In genomic region chr2:180288966-180289365, GRCm38 (mm10) we compare ENCODE assay signal across 15 mouse cellular contexts. TPM values are rescaled to one million over a fixed set of nuclear protein-coding genes. Genes with fewer than 3 reads are reported as not detected.
DNase-seq lines count a peak whose midpoint lies in the region; ATAC-seq and TF ChIP-seq lines count a peak whose summit lies in the region.
"Had no signal": no experiment of that assay in that cellular context is flagged by ENCODE, and none has a peak within 500 bp of the region (broad histone marks: within the 10 kb centered on the region; RNA-seq: fewer than 3 reads in every experiment).

No protein-coding gene starts in this region.

- no peak overlapping the region for H3K4me3 ChIP-seq in forebrain, embryonic 10.5 days
- H3K4me3 ChIP-seq in forebrain, embryonic 13.5 days: no peak overlapping the region
- peak overlapping the region; percentile 4 for H3K4me3 ChIP-seq in megakaryocyte, embryonic 14.5 days (replicated peaks)
- H3K4me3 ChIP-seq in intestine, postnatal 0 days (ENCODE audit: low read depth, low read length): no peak overlapping the region
- H3K4me3 ChIP-seq: heart, adult 2 months; liver, embryonic 12.5 days; midbrain, embryonic 13.5 days had no signal

- H3K27ac ChIP-seq in forebrain, embryonic 10.5 days: peak overlapping the region; percentile 20; the same call in 1 of the 2 replicates
- no peak overlapping the region for H3K27ac ChIP-seq in forebrain, embryonic 13.5 days
- H3K27ac ChIP-seq in intestine, postnatal 0 days (ENCODE audit: low read depth, low read length): peak overlapping the region; percentile 35; the same call in 1 of the 2 replicates
- H3K27ac ChIP-seq: heart, adult 2 months; liver, embryonic 12.5 days; midbrain, embryonic 13.5 days had no signal

- H3K4me1 ChIP-seq in forebrain, embryonic 10.5 days: peaks cover 14% of the 10 kb centered on the region
- H3K4me1 ChIP-seq in forebrain, embryonic 13.5 days: no peaks in the 10 kb centered on the region
- H3K4me1 ChIP-seq in megakaryocyte, embryonic 14.5 days: peaks cover 26% of the 10 kb centered on the region
- peaks cover 10% of the 10 kb centered on the region; the same call in 1 of the 2 replicates for H3K4me1 ChIP-seq in intestine, postnatal 0 days (replicated peaks; ENCODE audit: control insufficient read depth, insufficient read depth, low read length)
- H3K4me1 ChIP-seq: midbrain, embryonic 13.5 days had no signal

- H3K36me3 ChIP-seq in forebrain, embryonic 10.5 days (replicated peaks): no peaks in the 10 kb centered on the region
- H3K36me3 ChIP-seq in forebrain, embryonic 13.5 days (ENCODE audit: poor library complexity, severe bottlenecking): no peaks in the 10 kb centered on the region
- H3K36me3 ChIP-seq in megakaryocyte, embryonic 14.5 days (replicated peaks; ENCODE audit: low read length): no peaks in the 10 kb centered on the region
- H3K36me3 ChIP-seq in intestine, postnatal 0 days (ENCODE audit: control insufficient read depth, insufficient read depth): no peaks in the 10 kb centered on the region
- H3K36me3 ChIP-seq: liver, embryonic 12.5 days; midbrain, embryonic 13.5 days had no signal

- WGBS in forebrain, embryonic 10.5 days: 52% methylated on average over 11 of the region's 11 CpGs
- WGBS in forebrain, embryonic 13.5 days: 60% methylated on average over 11 of the region's 11 CpGs
- WGBS in intestine, postnatal 0 days: 30% methylated on average over 11 of the region's 11 CpGs

- no peak for ATAC-seq in forebrain, embryonic 13.5 days
- ATAC-seq in megakaryocyte, adult 5-6 weeks (ENCODE audit: poor library complexity, severe bottlenecking): no peak
- no peak for ATAC-seq in intestine, postnatal 0 days
- ATAC-seq: liver, embryonic 12.5 days; midbrain, embryonic 13.5 days had no signal

- H3K9me3 ChIP-seq in forebrain, embryonic 10.5 days: no peaks in the 10 kb centered on the region
- no peaks in the 10 kb centered on the region for H3K9me3 ChIP-seq in forebrain, embryonic 13.5 days (replicated peaks)
- H3K9me3 ChIP-seq in megakaryocyte, embryonic 14.5 days: no peaks in the 10 kb centered on the region
- H3K9me3 ChIP-seq in intestine, postnatal 0 days (ENCODE audit: control insufficient read depth): no peaks in the 10 kb centered on the region
- H3K9me3 ChIP-seq: liver, embryonic 12.5 days; midbrain, embryonic 13.5 days had no signal

- no peak overlapping the region for H3K4me2 ChIP-seq in forebrain, embryonic 13.5 days
- peak overlapping the region; percentile 46; the same call in 1 of the 2 replicates for H3K4me2 ChIP-seq in intestine, postnatal 0 days (replicated peaks; ENCODE audit: low read depth)
- H3K4me2 ChIP-seq: liver, embryonic 12.5 days; midbrain, embryonic 13.5 days had no signal

- no peak for DNase-seq in forebrain, embryonic 10.5 days (ENCODE audit: extremely low spot score, low spot score)
- DNase-seq in testis, postnatal 10 days (ENCODE audit: low spot score): no peak
- no peak for DNase-seq in frontal cortex, postnatal 10 days (ENCODE audit: low spot score in 2 of 2)
- DNase-seq in layer of hippocampus, adult 9-10 months (ENCODE audit: low spot score): no peak
- DNase-seq: cerebellum, adult 2 months; heart, adult 2 months; heart, postnatal 4 days; right cerebral cortex, adult 18-20 months had no signal

- H3K9ac ChIP-seq in forebrain, embryonic 13.5 days: no peak overlapping the region
- no peak overlapping the region for H3K9ac ChIP-seq in intestine, postnatal 0 days (ENCODE audit: low read depth, low read length)
- H3K9ac ChIP-seq: liver, embryonic 12.5 days; midbrain, embryonic 13.5 days had no signal

- TF ChIP-seq CTCF in intestine, postnatal 0 days (IDR thresholded peaks at IDR 0.05; ENCODE audit: low read depth): no peak

- H3K27me3 ChIP-seq in forebrain, embryonic 10.5 days (ENCODE audit: poor library complexity, severe bottlenecking): peaks cover 13% of the 10 kb centered on the region
- H3K27me3 ChIP-seq in forebrain, embryonic 13.5 days: no peaks in the 10 kb centered on the region
- H3K27me3 ChIP-seq in megakaryocyte, embryonic 14.5 days (replicated peaks): peaks cover 88% of the 10 kb centered on the region
- no peaks in the 10 kb centered on the region for H3K27me3 ChIP-seq in intestine, postnatal 0 days (replicated peaks; ENCODE audit: control insufficient read depth, insufficient read depth, low read length)

RNA-seq across cellular contexts. Expression of gene Rbbp8nl, which starts 0.7 kb away (rescaled TPM):
- polyA plus RNA-seq in forebrain, embryonic 10.5 days (2016; fragmentation: Nextera tagmentation; extraction: Ambion mirVana): 0.32 and 0.35 TPM in 2 replicates
- not detected in 2 replicates for polyA plus RNA-seq in forebrain, embryonic 13.5 days (2015; fragmentation: Nextera tagmentation; extraction: Ambion mirVana)
- 0.96 TPM in 1 of 2 replicates, not detected in the other for polyA plus RNA-seq in megakaryocyte, embryonic 14.5 days (2012; ENCODE audit: insufficient read depth, low replicate concordance)
- not detected in 2 replicates for total RNA-seq in megakaryocyte, adult 5-6 weeks (2015)
- not detected in 2 replicates for total RNA-seq in megakaryocyte, adult 5-6 weeks (2017)
- polyA plus RNA-seq in intestine, postnatal 0 days (2015; fragmentation: Nextera tagmentation; extraction: Ambion mirVana): 0.18 and 0.25 TPM in 2 replicates
- total RNA-seq: heart, adult 2 months; heart, postnatal 4 days had no signal
- polyA plus RNA-seq: cerebellum, adult 2 months; heart, adult 2 months; liver, embryonic 12.5 days; midbrain, embryonic 13.5 days; neural tube, embryonic 14.5 days had no signal

RNA-seq across cellular contexts. Expression of gene Cables2, which starts 15.7 kb away (rescaled TPM):
- polyA plus RNA-seq in forebrain, embryonic 10.5 days (2016; fragmentation: Nextera tagmentation; extraction: Ambion mirVana): 9.2 and 12.0 TPM in 2 replicates
- polyA plus RNA-seq in forebrain, embryonic 13.5 days (2015; fragmentation: Nextera tagmentation; extraction: Ambion mirVana): 11.0 and 12.7 TPM in 2 replicates
- polyA plus RNA-seq in megakaryocyte, embryonic 14.5 days (2012; ENCODE audit: insufficient read depth, low replicate concordance): 8.4 and 46.3 TPM in 2 replicates
- total RNA-seq in megakaryocyte, adult 5-6 weeks (2015): 16.0 and 16.4 TPM in 2 replicates
- total RNA-seq in megakaryocyte, adult 5-6 weeks (2017): 12.1 and 12.8 TPM in 2 replicates
- 8.2 and 8.4 TPM in 2 replicates for polyA plus RNA-seq in intestine, postnatal 0 days (2015; fragmentation: Nextera tagmentation; extraction: Ambion mirVana)

RNA-seq across cellular contexts. Expression of gene Rps21, which starts 31.8 kb away (rescaled TPM):
- polyA plus RNA-seq in forebrain, embryonic 10.5 days (2016; fragmentation: Nextera tagmentation; extraction: Ambion mirVana): 560 and 577 TPM in 2 replicates
- 483 and 550 TPM in 2 replicates for polyA plus RNA-seq in forebrain, embryonic 13.5 days (2015; fragmentation: Nextera tagmentation; extraction: Ambion mirVana)
- 99.7 and 1,213 TPM in 2 replicates for polyA plus RNA-seq in megakaryocyte, embryonic 14.5 days (2012; ENCODE audit: insufficient read depth, low replicate concordance)
- total RNA-seq in megakaryocyte, adult 5-6 weeks (2015): 1,036 and 1,070 TPM in 2 replicates
- total RNA-seq in megakaryocyte, adult 5-6 weeks (2017): 1,935 and 2,289 TPM in 2 replicates
- polyA plus RNA-seq in intestine, postnatal 0 days (2015; fragmentation: Nextera tagmentation; extraction: Ambion mirVana): 442 and 454 TPM in 2 replicates

RNA-seq across cellular contexts. Expression of gene Gata5, which starts 45.5 kb away (rescaled TPM):
- 0.15 TPM in 1 of 2 replicates, not detected in the other for polyA plus RNA-seq in forebrain, embryonic 10.5 days (2016; fragmentation: Nextera tagmentation; extraction: Ambion mirVana)
- polyA plus RNA-seq in forebrain, embryonic 13.5 days (2015; fragmentation: Nextera tagmentation; extraction: Ambion mirVana): not detected in 2 replicates
- polyA plus RNA-seq in megakaryocyte, embryonic 14.5 days (2012; ENCODE audit: insufficient read depth, low replicate concordance): not detected in 2 replicates
- total RNA-seq in megakaryocyte, adult 5-6 weeks (2015): not detected in 2 replicates
- not detected in 2 replicates for total RNA-seq in megakaryocyte, adult 5-6 weeks (2017)
- polyA plus RNA-seq in intestine, postnatal 0 days (2015; fragmentation: Nextera tagmentation; extraction: Ambion mirVana): 20.9 and 23.9 TPM in 2 replicates
- polyA plus RNA-seq: cerebellum, adult 2 months; midbrain, embryonic 13.5 days; neural tube, embryonic 14.5 days had no signal
